Mouse (Mus musculus) heart, postnatal 0 days (tissue): Measurements from ENCODE around the gene Rad50.

ENCODE experiments used
- CTCF ChIP-seq: IDR thresholded peaks from 2 replicates; pipeline ENCODE4 v1.5.1; 2016; ENCODE audit warnings: antibody characterized with exemption, control low read depth, low read depth
- EP300 ChIP-seq: IDR thresholded peaks from 2 replicates; pipeline ENCODE4 v1.6.1; 2016; ENCODE audit warnings: antibody characterized with exemption, low read depth

GRCm38 (mm10) chr11:53735682-53736245 is 28.6 kb upstream of the Rad50 start:
- TF ChIP-seq CTCF (peak; percentile 89), EP300 (no peak)
